Mouse (Mus musculus): Measurements from ENCODE around the gene Fdxacb1. TPM values are rescaled to one million over a fixed set of nuclear protein-coding genes. Genes with fewer than 3 reads are reported as not detected.
A peak's percentile ranks its signal among the peaks of the same experiment; 100 is the strongest.

Gene Fdxacb1
- total RNA-seq, 2 experiments from 2014 or later, result 7.1 to 9.8 TPM

GRCm38 (mm10) chr9:50797641-50798040 lies 29.6 kb downstream of the Fdxacb1 start:
- no peak for ATAC-seq (replicated peaks; ENCODE audit: poor library complexity, severe bottlenecking)

DNA sequence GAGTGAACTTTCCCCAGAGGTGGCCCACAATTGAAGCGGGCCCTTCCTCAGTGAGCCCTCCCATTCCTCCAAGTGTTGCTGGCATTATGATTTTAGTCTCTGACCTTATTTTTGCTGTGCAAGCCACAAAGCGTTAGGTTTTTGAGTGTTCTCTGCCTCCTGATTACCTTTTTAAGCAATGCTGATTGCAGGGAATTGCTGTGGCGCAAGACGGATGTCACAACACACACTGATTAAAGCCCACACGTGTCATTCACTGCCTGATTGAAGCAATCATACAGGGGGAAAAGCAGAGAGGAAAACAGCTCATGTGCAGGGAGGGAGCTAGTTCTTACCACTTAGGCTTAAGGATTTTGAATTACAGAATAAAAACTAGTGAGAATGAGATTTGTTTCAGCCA lies 30.3 kb downstream of the Fdxacb1 start:
- peak; percentile 93 for ATAC-seq (replicated peaks; ENCODE audit: poor library complexity, severe bottlenecking)

DNA sequence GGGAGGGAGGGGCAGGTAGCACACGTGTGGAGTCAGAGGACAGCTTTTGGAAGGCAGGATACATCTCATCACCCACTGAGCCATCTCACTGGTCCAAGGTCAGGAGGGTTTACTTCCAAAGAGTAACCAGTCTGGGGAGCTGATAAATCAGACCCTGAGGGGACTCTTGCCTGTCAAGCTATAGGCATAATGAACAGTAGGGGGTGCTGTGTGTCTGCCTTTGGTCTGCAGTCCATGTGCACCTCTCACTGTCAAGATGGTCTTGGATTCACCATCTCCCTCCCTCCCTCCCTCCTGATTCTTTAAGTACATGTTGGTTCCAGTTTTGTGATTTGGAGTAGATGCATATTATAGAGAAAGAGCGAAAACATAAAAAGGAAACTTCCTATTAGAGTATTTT lies 32.9 kb downstream of the Fdxacb1 start:
- peak; percentile 75 for ATAC-seq (replicated peaks; ENCODE audit: poor library complexity, severe bottlenecking)

DNA sequence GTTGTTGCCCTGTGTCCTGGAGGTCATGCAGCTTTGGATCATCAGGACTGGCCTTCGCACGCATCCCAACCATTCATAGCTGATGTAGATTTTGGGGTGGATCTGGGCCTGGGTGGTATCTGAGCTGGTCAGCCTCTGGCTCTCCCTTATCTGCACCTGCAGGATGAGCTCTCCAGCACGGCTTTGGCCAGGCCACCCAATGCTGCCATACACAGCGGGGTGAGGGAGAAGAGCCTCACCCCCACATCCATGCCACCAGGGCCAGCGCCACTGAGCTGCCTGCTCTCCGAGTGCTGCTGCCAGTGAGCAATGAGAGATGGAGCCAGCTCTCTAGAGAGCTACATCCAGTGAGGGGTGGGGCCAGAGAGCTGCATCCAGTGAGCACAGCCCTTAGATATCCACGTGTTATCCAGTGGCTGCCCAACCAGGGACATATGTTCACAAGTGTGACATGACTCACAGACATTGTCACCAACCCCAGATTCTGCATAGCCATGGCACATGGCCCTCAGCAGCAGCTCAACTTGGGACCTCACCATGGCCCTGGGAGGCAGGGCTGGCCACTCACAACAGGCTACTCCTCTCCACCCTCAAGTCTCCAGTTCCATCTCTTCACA lies 35.1 kb downstream of the Fdxacb1 start:
- no peak for ATAC-seq (replicated peaks; ENCODE audit: poor library complexity, severe bottlenecking)

DNA sequence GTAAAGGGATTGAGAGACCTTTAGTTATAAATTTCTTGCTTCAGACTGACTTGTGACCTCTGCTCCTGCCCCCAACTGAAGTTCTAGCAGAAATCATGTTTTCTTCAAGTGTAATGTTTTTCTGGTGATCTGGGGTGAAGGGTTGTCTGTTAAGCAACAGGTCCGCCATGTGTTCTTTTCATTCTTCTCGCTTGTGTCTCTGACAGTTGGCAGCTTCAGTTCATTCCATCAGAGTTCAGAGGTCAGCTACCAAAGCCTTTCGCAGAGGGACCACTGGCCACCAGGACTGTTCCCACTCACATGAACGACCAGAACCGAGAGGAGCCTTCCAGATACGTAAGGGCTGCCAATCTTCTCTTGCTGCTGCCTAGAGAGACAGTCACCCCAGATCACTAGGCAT lies 40.4 kb downstream of the Fdxacb1 start:
- no peak for ATAC-seq (replicated peaks; ENCODE audit: poor library complexity, severe bottlenecking)

DNA sequence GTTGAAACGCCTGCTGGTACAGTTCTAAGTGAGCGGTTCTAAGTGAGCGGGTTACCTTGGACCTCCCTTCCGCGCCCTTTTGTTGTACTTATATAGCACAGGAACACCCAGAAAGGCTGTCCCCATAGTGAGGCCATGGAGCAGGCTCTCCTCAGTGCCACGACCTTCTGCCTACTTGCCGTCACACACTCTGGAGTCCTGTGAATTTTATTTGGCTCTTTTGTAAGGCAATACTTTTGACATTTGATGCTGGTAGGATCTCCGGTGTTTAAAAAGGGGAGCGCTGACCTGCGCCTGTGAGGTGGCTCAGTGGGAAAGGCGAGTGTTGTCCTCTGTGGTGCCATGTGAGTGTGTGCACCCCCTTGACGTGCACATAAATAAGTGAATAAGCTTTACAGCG lies 41.1 kb downstream of the Fdxacb1 start:
- no peak for ATAC-seq (replicated peaks; ENCODE audit: poor library complexity, severe bottlenecking)

DNA sequence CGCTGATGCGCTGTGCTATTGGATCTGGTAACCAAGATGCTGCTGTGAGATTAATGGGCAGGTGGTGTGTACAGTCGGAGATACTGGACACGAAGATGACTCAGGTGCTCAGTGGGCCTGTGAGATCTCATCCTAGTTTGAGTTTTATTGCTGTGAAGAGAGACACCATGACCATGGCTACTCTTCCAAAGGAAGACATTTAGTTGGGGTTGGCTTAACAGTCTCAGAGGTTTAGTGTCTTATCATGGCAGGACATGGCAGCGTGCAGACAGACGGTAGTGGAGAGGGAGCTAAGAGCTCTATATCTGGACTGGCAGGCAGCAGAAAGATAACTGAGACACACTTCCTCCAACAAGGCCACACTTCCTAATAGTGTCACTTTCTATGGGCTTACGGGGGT lies 43.2 kb downstream of the Fdxacb1 start:
- ATAC-seq (replicated peaks; ENCODE audit: poor library complexity, severe bottlenecking), result no peak

DNA sequence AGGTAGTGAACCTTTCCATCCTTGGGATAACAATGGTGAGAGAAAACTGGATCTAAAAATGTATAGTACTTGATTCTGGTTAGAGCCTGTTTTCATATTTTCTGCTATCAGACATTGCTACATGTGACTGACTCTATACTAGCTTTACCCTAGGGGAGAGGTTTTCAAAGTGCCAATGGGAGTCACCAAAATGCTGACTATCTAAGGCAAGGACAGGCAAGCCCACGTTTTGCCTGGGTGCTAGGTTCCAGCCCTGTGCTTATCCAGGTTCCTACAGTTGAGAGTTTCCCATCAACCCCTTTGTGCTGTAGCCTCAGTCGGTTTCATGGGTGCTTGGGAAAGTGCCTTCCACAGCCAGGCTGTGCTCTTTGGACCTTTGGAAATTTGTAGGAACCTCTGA lies 43.7 kb downstream of the Fdxacb1 start:
- ATAC-seq (replicated peaks; ENCODE audit: poor library complexity, severe bottlenecking), result no peak

DNA sequence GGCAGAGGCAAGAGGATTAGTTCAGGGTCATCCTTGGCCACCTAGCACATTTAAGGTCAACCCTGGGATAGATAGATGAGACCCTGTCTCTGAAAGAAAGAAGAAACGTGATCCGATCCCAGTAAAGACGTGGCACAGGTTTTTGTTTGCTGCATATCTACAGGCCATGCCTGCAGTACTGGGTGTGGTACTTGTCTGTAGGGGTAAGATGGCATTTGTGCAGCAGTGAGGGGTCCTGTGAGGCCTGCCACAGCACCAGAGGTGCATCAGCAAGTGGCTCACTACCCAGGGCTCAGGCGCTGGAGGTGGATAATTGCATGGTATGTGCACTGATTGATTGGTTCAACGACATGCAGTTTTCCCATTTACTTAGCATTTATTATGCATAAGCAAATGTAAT lies 45.8 kb downstream of the Fdxacb1 start:
- no peak for ATAC-seq (replicated peaks; ENCODE audit: poor library complexity, severe bottlenecking)

GRCm38 (mm10) chr9:50815666-50816065 lies 47.6 kb downstream of the Fdxacb1 start:
- ATAC-seq (replicated peaks; ENCODE audit: poor library complexity, severe bottlenecking), result no peak

- no peak for ATAC-seq (replicated peaks; ENCODE audit: poor library complexity, severe bottlenecking)
Observed at GRCm38 (mm10) chr9:50816512-50816911, 48.5 kb downstream of the Fdxacb1 start.

GRCm38 (mm10) chr9:50818050-50818449 lies 50.0 kb downstream of the Fdxacb1 start:
- ATAC-seq (replicated peaks; ENCODE audit: poor library complexity, severe bottlenecking), result peak; percentile 52

DNA sequence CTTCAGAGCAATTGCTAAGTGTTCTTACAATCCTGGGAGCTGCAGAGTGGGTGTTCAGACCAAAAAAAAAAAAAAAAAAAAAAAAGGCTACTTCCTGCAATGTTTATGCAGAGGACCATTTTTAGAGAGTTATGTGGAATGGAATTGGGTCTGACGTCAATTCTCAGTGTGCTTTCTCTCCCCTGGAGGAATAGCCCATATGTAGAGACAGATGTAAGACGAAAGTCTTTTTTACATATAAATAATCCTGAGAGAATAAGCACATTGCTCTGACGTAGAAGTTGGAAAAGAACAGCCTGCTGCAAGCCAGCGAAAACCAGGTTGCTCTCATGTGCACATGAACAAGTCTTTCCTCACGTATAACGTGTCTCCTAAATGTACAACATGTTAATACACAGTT lies 51.7 kb downstream of the Fdxacb1 start:
- no peak for ATAC-seq (replicated peaks; ENCODE audit: poor library complexity, severe bottlenecking)

- ATAC-seq (replicated peaks; ENCODE audit: poor library complexity, severe bottlenecking), result no peak
Observed at GRCm38 (mm10) chr9:50821651-50822050, 53.6 kb downstream of the Fdxacb1 start.

DNA sequence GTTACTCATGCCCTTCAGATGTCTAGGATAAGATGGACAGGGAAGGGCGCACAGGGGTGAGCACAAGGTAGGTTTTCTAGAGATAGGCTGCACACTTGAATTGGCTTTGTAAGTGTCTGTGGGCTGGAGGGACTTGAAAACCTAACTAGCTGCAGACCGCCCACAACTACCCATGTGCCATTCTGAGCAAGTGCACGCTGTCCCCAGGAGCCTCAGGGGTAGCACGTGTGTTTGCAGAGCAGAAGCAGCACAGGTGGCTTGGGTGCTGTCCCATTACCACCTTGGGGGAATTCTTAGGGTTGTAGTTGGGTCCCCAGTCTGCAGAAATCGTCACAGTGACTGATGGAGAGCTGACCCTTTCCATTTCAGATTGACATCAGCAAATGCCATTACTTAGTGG lies 54.2 kb downstream of the Fdxacb1 start:
- ATAC-seq (replicated peaks; ENCODE audit: poor library complexity, severe bottlenecking), result no peak

Other genes starting within 250 kb of the Fdxacb1 start
- 107 and 145 TPM in 2 replicates for gene Pts, start 239.5 kb upstream of the Fdxacb1 start, total RNA-seq (2014; fragmentation: Nextera tagmentation)
- gene Pts, start 239.5 kb upstream of the Fdxacb1 start, total RNA-seq (2017), result 77.5 and 108 TPM in 2 replicates
- 1.0 and 4.5 TPM in 2 replicates for gene Il18, start 213.4 kb upstream of the Fdxacb1 start, total RNA-seq (2014; fragmentation: Nextera tagmentation)
- 2.6 and 4.2 TPM in 2 replicates for gene Il18, start 213.4 kb upstream of the Fdxacb1 start, total RNA-seq (2017)
- gene Bco2, start 213.1 kb upstream of the Fdxacb1 start, total RNA-seq (2014; fragmentation: Nextera tagmentation), result not detected in 2 replicates
- gene Bco2, start 213.1 kb upstream of the Fdxacb1 start, total RNA-seq (2017), result 0.62 and 1.0 TPM in 2 replicates
- not detected in 2 replicates for gene Tex12, start 206.9 kb upstream of the Fdxacb1 start, total RNA-seq (2014; fragmentation: Nextera tagmentation)
- not detected in 2 replicates for gene Tex12, start 206.9 kb upstream of the Fdxacb1 start, total RNA-seq (2017)
- gene Sdhd, start 164.4 kb upstream of the Fdxacb1 start, total RNA-seq (2014; fragmentation: Nextera tagmentation), result 172 and 230 TPM in 2 replicates
- gene Sdhd, start 164.4 kb upstream of the Fdxacb1 start, total RNA-seq (2017), result 178 and 221 TPM in 2 replicates
- 134 and 159 TPM in 2 replicates for gene Timm8b, start 164.3 kb upstream of the Fdxacb1 start, total RNA-seq (2014; fragmentation: Nextera tagmentation)
- 238 and 258 TPM in 2 replicates for gene Timm8b, start 164.3 kb upstream of the Fdxacb1 start, total RNA-seq (2017)
- gene Pih1d2, start 150.9 kb upstream of the Fdxacb1 start, total RNA-seq (2014; fragmentation: Nextera tagmentation), result 0.41 and 1.5 TPM in 2 replicates
- gene Pih1d2, start 150.9 kb upstream of the Fdxacb1 start, total RNA-seq (2017), result 0.41 and 7.5 TPM in 2 replicates
- gene Nkapd1, start 150.8 kb upstream of the Fdxacb1 start, total RNA-seq (2014; fragmentation: Nextera tagmentation), result 26.3 and 29.6 TPM in 2 replicates
- 36.4 and 43.9 TPM in 2 replicates for gene Nkapd1, start 150.8 kb upstream of the Fdxacb1 start, total RNA-seq (2017)
- gene Dlat, start 108.5 kb upstream of the Fdxacb1 start, total RNA-seq (2014; fragmentation: Nextera tagmentation), result 33.9 and 61.3 TPM in 2 replicates
- gene Dlat, start 108.5 kb upstream of the Fdxacb1 start, total RNA-seq (2017), result 30.4 and 48.5 TPM in 2 replicates
- gene Dixdc1, start 28.7 kb upstream of the Fdxacb1 start, total RNA-seq (2014; fragmentation: Nextera tagmentation), result 0.11 and 0.82 TPM in 2 replicates
- 0.10 and 0.39 TPM in 2 replicates for gene Dixdc1, start 28.7 kb upstream of the Fdxacb1 start, total RNA-seq (2017)
- gene 2310030G06Rik, start 21.7 kb upstream of the Fdxacb1 start, total RNA-seq (2014; fragmentation: Nextera tagmentation), result not detected in 2 replicates
- gene 2310030G06Rik, start 21.7 kb upstream of the Fdxacb1 start, total RNA-seq (2017), result not detected in 2 replicates
- gene Cryab, start 16.9 kb upstream of the Fdxacb1 start, total RNA-seq (2014; fragmentation: Nextera tagmentation), result 1.6 TPM in 1 of 2 replicates, not detected in the other
- gene Cryab, start 16.9 kb upstream of the Fdxacb1 start, total RNA-seq (2017), result 2.5 TPM in 1 of 2 replicates, not detected in the other
- not detected in 2 replicates for gene Hspb2, start 15.9 kb upstream of the Fdxacb1 start, total RNA-seq (2014; fragmentation: Nextera tagmentation)
- gene Hspb2, start 15.9 kb upstream of the Fdxacb1 start, total RNA-seq (2017), result not detected in 2 replicates
- gene Alg9, start 6.8 kb downstream of the Fdxacb1 start, total RNA-seq (2014; fragmentation: Nextera tagmentation), result 25.1 and 30.7 TPM in 2 replicates
- gene Alg9, start 6.8 kb downstream of the Fdxacb1 start, total RNA-seq (2017), result 22.7 TPM in 2 replicates
- gene 1110032A03Rik, start 7.3 kb downstream of the Fdxacb1 start, total RNA-seq (2014; fragmentation: Nextera tagmentation), result 19.9 and 22.7 TPM in 2 replicates
- 11.2 and 16.3 TPM in 2 replicates for gene 1110032A03Rik, start 7.3 kb downstream of the Fdxacb1 start, total RNA-seq (2017)
- 32.3 and 37.3 TPM in 2 replicates for gene Ppp2r1b, start 77.1 kb downstream of the Fdxacb1 start, total RNA-seq (2014; fragmentation: Nextera tagmentation)
- 42.6 and 42.8 TPM in 2 replicates for gene Ppp2r1b, start 77.1 kb downstream of the Fdxacb1 start, total RNA-seq (2017)
- 42.5 and 55.4 TPM in 2 replicates for gene Sik2, start 240.8 kb downstream of the Fdxacb1 start, total RNA-seq (2014; fragmentation: Nextera tagmentation)
- gene Sik2, start 240.8 kb downstream of the Fdxacb1 start, total RNA-seq (2017), result 15.5 and 17.5 TPM in 2 replicates